Mouse (Mus musculus) heart, adult 2 months (tissue): ENCODE data around the gene Tgm2. TPM values are rescaled to one million over a fixed set of nuclear protein-coding genes. Genes with fewer than 3 reads are reported as not detected.

Experiments used
- DNase-seq, 2 experiments: peaks; one replicate each; pipeline ENCODE4 v3.0.0; 2021
- H3K27ac ChIP-seq: fragments of 200-600 bp; 2 replicates; pipeline ENCODE4 v1.8.1; 2022
- H3K27me3 ChIP-seq: fragments of 200-500 bp; 2 replicates; pipeline ENCODE4 v1.6.1; 2012; ENCODE audit warnings: mild to moderate bottlenecking, low read length, inconsistent platforms, mixed read lengths; ENCODE audit not compliant: control insufficient read depth, insufficient read depth
- H3K36me3 ChIP-seq: fragments of 200-500 bp; 2 replicates; pipeline ENCODE4 v1.6.1; 2012; ENCODE audit warnings: low read length, inconsistent platforms; ENCODE audit not compliant: control insufficient read depth, insufficient read depth
- H3K4me1 ChIP-seq: fragments of 200-500 bp; 2 replicates; pipeline ENCODE4 v1.6.1; 2011; ENCODE audit warnings: low read length; ENCODE audit not compliant: control insufficient read depth, insufficient read depth
- H3K4me3 ChIP-seq: fragments of 200-600 bp; 2 replicates; pipeline ENCODE4 v1.8.1; 2022
- H3K79me2 ChIP-seq: fragments of 200-500 bp; replicated peaks from 2 replicates; pipeline ENCODE4 v1.6.1; 2012; ENCODE audit warnings: mild to moderate bottlenecking, inconsistent platforms, low read length, moderate library complexity, mixed read lengths; ENCODE audit not compliant: control insufficient read depth, insufficient read depth
- H3K9ac ChIP-seq: fragments of 200-500 bp; 2 replicates; pipeline ENCODE4 v1.6.1; 2012; ENCODE audit warnings: low read depth, mild to moderate bottlenecking, control low read depth, inconsistent platforms, low read length, mixed read lengths
- CTCF ChIP-seq: fragments of 200-600 bp; IDR thresholded peaks from 2 replicates; pipeline ENCODE4 v1.8.1; 2022; ENCODE audit warnings: antibody characterized with exemption, mild to moderate bottlenecking, moderate library complexity
- EP300 ChIP-seq: fragments of 200-500 bp; IDR thresholded peaks from 2 replicates; pipeline ENCODE4 v1.6.1; 2011; ENCODE audit warnings: low read depth, low read length, control low read depth; ENCODE audit not compliant: insufficient read depth
- POLR2A ChIP-seq: fragments of 200-500 bp; IDR thresholded peaks from 2 replicates; pipeline ENCODE4 v1.6.1; 2011; ENCODE audit warnings: mild to moderate bottlenecking, low read depth, low read length, control low read depth; ENCODE audit not compliant: insufficient read depth
- WGBS: fragments of 180-500 bp; shearing (Covaris S2); methylation state at CpG from one replicate; pipeline ENCODE4 v1.1.7; 2018; 5-methylcytosine and 5-hydroxymethylcytosine counted together
- intact Hi-C: fragments of 180-260 bp; cut with DNase I; formaldehyde crosslinking; loops from one replicate; pipeline ENCODE4 v1.15.1; 2025
- polyA plus RNA-seq: library from polyadenylated mRNA; depleted of rRNA; stranded (reverse); fragments of >200 nt; gene quantifications from 2 replicates; pipeline ENCODE4 v1.2.3, GENCODE M21; 2012
- total RNA-seq, 2 experiments: library from RNA; stranded (reverse); gene quantifications; 2 replicates each; pipeline ENCODE4 v1.2.3; 2021

The Tgm2 gene
- total and polyA plus RNA-seq, 3 experiments, result 155 to 286 (median 270) TPM

DNA sequence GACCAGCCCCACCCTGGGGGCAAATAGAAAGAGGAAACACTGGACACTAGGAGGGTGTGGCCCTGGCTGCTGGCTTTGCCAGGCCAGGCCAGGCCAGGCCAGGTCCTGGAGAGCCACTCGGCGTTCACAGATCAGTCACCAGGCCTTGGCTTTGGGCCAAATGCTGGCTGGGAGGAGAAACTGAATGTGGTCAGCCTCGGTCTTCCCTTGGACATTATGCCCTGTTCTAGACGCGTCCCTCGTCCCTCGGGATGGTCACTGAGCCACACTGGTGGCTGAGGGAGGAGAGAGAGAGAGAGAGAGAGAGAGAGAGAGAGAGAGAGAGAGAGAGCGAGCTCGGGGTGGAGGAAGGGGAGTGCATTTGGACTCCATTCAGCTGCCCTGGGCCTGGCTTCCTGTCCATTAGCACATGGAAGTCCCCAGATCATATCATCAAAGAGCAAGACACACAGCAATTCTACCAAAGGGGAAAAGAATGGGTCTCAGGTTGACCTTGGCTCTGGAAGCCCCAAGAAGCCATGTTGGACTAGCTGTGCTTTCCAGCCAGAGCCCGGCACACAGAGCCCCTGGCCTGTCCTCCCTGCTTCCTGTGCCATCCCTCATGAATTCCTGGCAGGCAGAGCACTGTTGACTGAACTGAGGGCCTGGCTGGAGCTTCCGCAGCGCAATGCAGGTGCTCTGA is 24.4 kb downstream of the Tgm2 start:
- intact Hi-C loops, result loop anchor here (1.0 kb wide), 1 partner anchor 20 kb away; no protein-coding TSS in a partner anchor
- peaks cover 13% of the 10 kb centered on the region for H3K36me3 ChIP-seq

DNA sequence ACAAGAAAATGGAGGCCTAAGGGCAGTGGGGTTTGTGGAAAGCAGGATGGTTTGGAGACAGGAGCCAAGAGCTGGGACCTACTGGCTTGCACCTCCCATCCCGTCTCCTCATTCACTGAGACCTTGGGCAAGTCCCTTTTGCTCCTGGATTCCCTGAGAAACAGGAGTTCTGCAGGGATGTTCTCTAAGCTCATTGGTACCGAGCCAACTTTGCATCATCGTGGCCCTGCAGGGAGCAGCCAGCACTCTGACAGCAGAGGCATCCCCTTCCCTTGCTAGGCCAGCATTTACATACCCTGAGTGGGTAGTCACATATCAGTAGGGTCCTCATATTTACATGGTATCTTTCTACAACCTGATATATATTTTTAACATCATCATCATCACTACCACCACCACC is 25.4 kb downstream of the Tgm2 start:
- Histone ChIP-seq H3K27ac (peak overlapping the region; percentile 86; the same call in 1 of the 2 replicates), H3K36me3 (peaks cover 13% of the 10 kb centered on the region), H3K9ac (no peak overlapping the region), H3K27me3 (no peaks in the 10 kb centered on the region), H3K79me2 (no peaks in the 10 kb centered on the region), H3K4me1 (peaks cover 29% of the 10 kb centered on the region), H3K4me3 (no peak overlapping the region)
- intact Hi-C loops, result no loop called here
- 60% methylated on average over 3 of the region's 3 CpGs for WGBS
- no peak for TF ChIP-seq POLR2A
- no peak for TF ChIP-seq CTCF
- no peak for TF ChIP-seq EP300
- no peak for DNase-seq

More for the DNA sequence above, 24.4 kb downstream of the Tgm2 start:
- Histone ChIP-seq H3K4me3 (no peak overlapping the region), H3K4me1 (peaks cover 24% of the 10 kb centered on the region), H3K79me2 (no peaks in the 10 kb centered on the region), H3K27me3 (no peaks in the 10 kb centered on the region), H3K9ac (peak overlapping the region; percentile 12), H3K27ac (peak overlapping the region; percentile 86)
- TF ChIP-seq EP300 (peak; percentile 58; the same call in 1 of the 2 replicates), CTCF (no peak), POLR2A (peak; percentile 49)
- DNase-seq, result peak; percentile 84 to 88
- 5% methylated on average over 12 of the region's 12 CpGs for WGBS

DNA sequence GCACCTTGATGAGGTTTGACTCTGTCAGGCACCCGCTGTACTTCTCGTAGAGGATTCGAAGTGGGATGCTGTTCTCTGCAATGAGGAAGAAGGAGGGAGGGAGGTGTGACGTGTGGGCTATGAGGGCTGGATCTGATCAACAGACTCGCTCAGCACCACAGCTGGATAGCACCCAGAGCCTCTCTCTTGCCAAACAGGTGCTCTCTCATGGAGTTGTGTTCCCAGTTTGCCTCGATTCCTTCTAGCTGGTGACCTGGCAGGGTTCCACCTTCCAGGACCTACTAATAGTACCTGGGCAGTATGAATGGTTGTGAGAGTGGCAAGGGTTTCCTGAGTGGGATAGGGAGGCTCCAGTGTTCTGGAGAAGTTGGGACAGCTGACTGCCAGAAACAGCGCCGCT is 26.0 kb downstream of the Tgm2 start:
- no peak for TF ChIP-seq EP300
- TF ChIP-seq CTCF, result no peak
- TF ChIP-seq POLR2A, result no peak
- peaks cover 31% of the 10 kb centered on the region for H3K4me1 ChIP-seq
- H3K79me2 ChIP-seq, result no peaks in the 10 kb centered on the region
- intact Hi-C loops, result no loop called here
- H3K4me3 ChIP-seq, result no peak overlapping the region
- no peak for DNase-seq
- WGBS, result 81% methylated on average over 8 of the region's 8 CpGs
- H3K36me3 ChIP-seq, result peaks cover 13% of the 10 kb centered on the region
- H3K9ac ChIP-seq, result no peak overlapping the region
- no peak overlapping the region for H3K27ac ChIP-seq
- H3K27me3 ChIP-seq, result no peaks in the 10 kb centered on the region

DNA sequence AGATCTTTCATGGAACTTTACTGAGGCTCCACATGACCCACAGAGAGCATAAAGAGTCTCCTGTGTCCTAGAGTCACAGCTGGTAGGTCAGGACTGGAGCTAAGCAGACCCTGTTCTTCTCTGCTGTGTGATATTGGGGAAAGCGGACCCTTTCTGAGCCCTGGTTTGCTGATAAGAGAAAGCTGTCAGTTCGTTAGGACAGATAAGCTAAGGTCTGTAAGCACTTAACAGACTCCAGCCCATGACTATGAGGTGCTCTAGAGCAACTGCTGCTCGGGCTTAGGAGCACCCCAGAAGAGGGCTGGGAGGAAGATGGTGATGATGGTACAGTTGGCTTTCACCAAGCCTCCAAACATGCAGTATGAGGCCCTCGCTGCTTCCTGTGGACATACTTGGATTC is 27.1 kb downstream of the Tgm2 start:
- DNase-seq, result no peak
- H3K79me2 ChIP-seq, result no peaks in the 10 kb centered on the region
- no peaks in the 10 kb centered on the region for H3K27me3 ChIP-seq
- peaks cover 34% of the 10 kb centered on the region for H3K4me1 ChIP-seq
- TF ChIP-seq CTCF (no peak), EP300 (no peak), POLR2A (no peak)
- H3K9ac ChIP-seq, result no peak overlapping the region
- H3K27ac ChIP-seq, result no peak overlapping the region
- H3K36me3 ChIP-seq, result peaks cover 13% of the 10 kb centered on the region
- H3K4me3 ChIP-seq, result no peak overlapping the region
- intact Hi-C loops, result no loop called here
- WGBS, result 84% methylated on average over 4 of the region's 4 CpGs

DNA sequence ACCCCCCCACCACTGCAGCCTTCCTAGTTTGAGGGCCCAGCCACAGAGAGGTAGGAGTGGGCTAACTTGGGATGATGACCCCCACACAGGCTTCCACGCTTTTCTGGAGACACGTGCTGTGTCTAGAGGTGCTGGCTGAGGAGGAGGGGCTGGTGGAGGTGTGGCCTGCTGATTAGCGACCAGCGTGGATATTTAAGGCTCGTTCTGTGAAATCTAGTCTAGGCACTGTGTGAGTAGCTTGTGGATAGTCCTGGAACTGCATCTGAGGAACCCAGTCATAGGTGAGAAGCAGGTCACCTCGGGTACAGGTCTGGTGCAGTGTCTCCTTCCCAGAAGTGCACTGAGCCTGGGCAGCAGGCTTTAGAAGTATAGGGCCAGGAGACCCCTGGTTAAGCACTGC is 29.6 kb downstream of the Tgm2 start:
- Histone ChIP-seq H3K4me3 (no peak overlapping the region), H3K79me2 (no peaks in the 10 kb centered on the region), H3K4me1 (peaks cover 25% of the 10 kb centered on the region), H3K27me3 (no peaks in the 10 kb centered on the region), H3K36me3 (peaks cover 3% of the 10 kb centered on the region), H3K9ac (no peak overlapping the region), H3K27ac (no peak overlapping the region; the same call in 1 of the 2 replicates)
- 51% methylated on average over 6 of the region's 6 CpGs for WGBS
- intact Hi-C loops, result no loop called here
- no peak for DNase-seq
- TF ChIP-seq CTCF (no peak), POLR2A (no peak), EP300 (no peak)

DNA sequence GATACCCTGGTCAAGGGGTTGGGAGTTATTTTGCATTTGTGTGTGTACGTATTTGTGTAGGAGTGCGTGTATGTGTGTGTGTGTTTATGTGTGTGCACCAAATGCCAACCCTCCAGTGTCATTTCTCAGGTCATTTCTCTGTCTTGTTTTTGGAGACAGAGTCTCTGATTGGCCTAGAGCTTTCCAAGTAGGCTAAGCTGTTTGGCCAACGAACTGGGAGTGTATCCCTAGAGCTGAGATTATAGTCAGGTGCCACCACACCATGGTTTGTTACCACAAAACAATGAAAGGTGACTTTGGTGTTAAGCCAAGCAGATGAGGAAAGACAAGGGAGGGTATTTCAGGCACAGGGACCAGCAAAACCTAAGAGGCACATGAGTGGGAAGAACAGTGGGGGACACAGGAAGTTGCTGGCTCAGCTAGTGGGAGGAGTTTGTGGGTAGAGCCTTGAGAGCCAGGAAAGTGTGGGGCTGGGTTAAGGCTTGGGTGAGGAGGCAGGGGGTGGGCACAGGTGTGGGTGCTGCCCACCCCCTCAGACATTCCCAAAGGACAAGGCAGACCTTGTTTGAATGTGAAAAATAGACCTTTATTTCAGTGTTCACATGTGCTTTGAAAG is 30.3 kb downstream of the Tgm2 start:
- intact Hi-C loops, result no loop called here
- Histone ChIP-seq H3K79me2 (no peaks in the 10 kb centered on the region), H3K9ac (no peak overlapping the region), H3K36me3 (no peaks in the 10 kb centered on the region; the same call in 1 of the 2 replicates), H3K27me3 (no peaks in the 10 kb centered on the region), H3K4me1 (peaks cover 19% of the 10 kb centered on the region), H3K4me3 (no peak overlapping the region), H3K27ac (peak overlapping the region; percentile 41)
- DNase-seq, result no peak
- 78% methylated on average over 3 of the region's 3 CpGs for WGBS
- no peak for TF ChIP-seq EP300
- no peak for TF ChIP-seq CTCF
